10 mouse cellular contexts compared by ENCODE assay signal in the genomic region with DNA sequence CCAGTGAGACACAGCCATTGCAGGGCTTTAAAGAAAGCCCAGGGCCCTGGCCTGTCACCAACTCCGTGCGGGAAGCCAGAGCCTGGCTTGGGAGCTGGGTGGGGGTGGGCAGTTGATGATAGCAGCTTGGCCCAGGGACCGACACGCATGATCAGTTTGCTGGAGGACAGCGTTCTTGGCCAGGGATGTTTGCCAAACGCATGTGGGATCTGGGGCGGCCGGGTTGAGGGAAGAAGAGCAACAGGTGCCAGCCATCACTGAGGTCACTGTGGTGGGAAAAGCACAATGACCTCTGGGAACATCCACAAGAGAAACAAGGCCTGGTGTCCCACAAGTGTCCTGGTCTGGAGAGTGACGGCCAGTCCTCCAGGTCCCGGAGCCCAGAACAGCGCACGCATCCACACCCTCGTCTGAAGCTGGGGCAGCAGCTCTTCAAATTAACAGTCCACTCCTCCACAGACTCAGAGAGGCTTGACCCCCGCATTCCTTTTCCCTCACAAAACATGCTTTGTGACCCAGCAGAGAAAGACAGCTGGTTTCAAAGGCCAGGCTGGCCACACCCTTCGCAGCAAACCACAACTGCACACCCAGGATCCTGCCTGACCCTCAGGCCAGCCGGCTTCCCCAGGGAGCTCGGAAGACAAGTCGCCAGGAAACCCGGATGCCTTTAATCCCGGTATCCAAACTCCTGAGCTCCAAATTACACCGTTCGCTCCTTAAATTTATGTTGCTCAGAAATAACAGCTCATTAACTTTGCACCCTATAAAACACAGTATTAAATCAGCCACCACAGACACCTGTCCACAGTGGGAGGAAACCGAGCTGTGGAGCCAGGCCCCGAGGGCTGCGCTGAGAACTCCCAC. TPM values are rescaled to one million over a fixed set of nuclear protein-coding genes. Genes with fewer than 3 reads are reported as not detected.
DNase-seq lines count a peak whose midpoint lies in the region; ATAC-seq lines count a peak whose summit lies in the region.
"Had no signal": no experiment of that assay in that cellular context is flagged by ENCODE, and none has a peak within 500 bp of the region (broad histone marks: within the 10 kb centered on the region; RNA-seq: fewer than 3 reads in every experiment).

No protein-coding gene starts in this region.

- no peaks in the 10 kb centered on the region for H3K9me3 ChIP-seq in heart, embryonic 11.5 days (replicated peaks; ENCODE audit: control insufficient read depth, low read length)
- H3K9me3 ChIP-seq: forebrain, embryonic 12.5 days had no signal

- H3K4me3 ChIP-seq in heart, embryonic 11.5 days (ENCODE audit: low read depth, low read length) = no peak overlapping the region
- H3K4me3 ChIP-seq: forebrain, embryonic 12.5 days had no signal

- DNase-seq in heart, adult 11 months = peak; percentile 97
- DNase-seq in 3T3-L1 (ENCODE audit: low read depth, low spot score) = peak; percentile 58
- DNase-seq in gastrocnemius, postnatal 10 days = peak; percentile 61
- peak; percentile 81 for DNase-seq in kidney, adult 9 months
- no peak for DNase-seq in thymus, postnatal 25 days
- DNase-seq in layer of hippocampus, postnatal 14 days (ENCODE audit: low spot score in 2 of 2) = no peak
- DNase-seq: liver had no signal

- H3K4me1 ChIP-seq in heart, embryonic 11.5 days (ENCODE audit: control insufficient read depth, insufficient read depth, low read length) = peaks cover 8% of the 10 kb centered on the region

- no peak for ATAC-seq in heart, embryonic 11.5 days (replicated peaks; ENCODE audit: insufficient number of reproducible peaks, low FRiP score, low TSS enrichment)
- ATAC-seq in megakaryocyte progenitor cell, adult 5-6 weeks (replicated peaks; ENCODE audit: poor library complexity) = no peak

- H3K27ac ChIP-seq in heart, embryonic 11.5 days (ENCODE audit: low read depth, low read length) = no peak overlapping the region
- H3K27ac ChIP-seq: forebrain, embryonic 12.5 days had no signal

- H3K36me3 ChIP-seq in heart, embryonic 11.5 days (ENCODE audit: control insufficient read depth, insufficient read depth, low read length) = no peaks in the 10 kb centered on the region
- H3K36me3 ChIP-seq: forebrain, embryonic 12.5 days had no signal

- peaks cover 17% of the 10 kb centered on the region for H3K27me3 ChIP-seq in heart, embryonic 11.5 days (ENCODE audit: control insufficient read depth, insufficient read depth, low read length)

- H3K4me2 ChIP-seq in heart, embryonic 11.5 days = no peak overlapping the region
- H3K4me2 ChIP-seq: forebrain, embryonic 12.5 days had no signal

- WGBS in heart, embryonic 11.5 days (ENCODE audit: insufficient replicate concordance) = 46% methylated on average over 25 of the region's 25 CpGs

- H3K9ac ChIP-seq in heart, embryonic 11.5 days (ENCODE audit: low read depth, low read length) = no peak overlapping the region
- H3K9ac ChIP-seq: forebrain, embryonic 12.5 days had no signal

RNA-seq across cellular contexts. Expression of gene Card10, which starts 6.4 kb away (rescaled TPM):
- polyA plus RNA-seq in heart, embryonic 11.5 days (2014; fragmentation: Nextera tagmentation; extraction: Ambion mirVana) = 3.7 and 4.2 TPM in 2 replicates
- total RNA-seq in gastrocnemius, postnatal 10 days (2021) = 10 to 100 TPM in 1 of 2 experiments, 1 to 10 TPM in 1; 9.3 to 11.3 TPM
- 1 to 10 TPM; 4.8 to 4.9 TPM for total RNA-seq in layer of hippocampus, postnatal 14 days (2021)
- 0.20 and 0.78 TPM in 2 replicates for total RNA-seq in megakaryocyte progenitor cell, adult 5-6 weeks (2015)
- 0.12 and 0.14 TPM in 2 replicates for total RNA-seq in megakaryocyte progenitor cell, adult 5-6 weeks (2017)

RNA-seq across cellular contexts. Expression of gene Mfng, which starts 23.2 kb away (rescaled TPM):
- 3.0 and 3.7 TPM in 2 replicates for polyA plus RNA-seq in heart, embryonic 11.5 days (2014; fragmentation: Nextera tagmentation; extraction: Ambion mirVana)
- 1 to 10 TPM; 7.9 to 9.5 TPM for total RNA-seq in gastrocnemius, postnatal 10 days (2021)
- 1 to 10 TPM; 7.9 to 8.3 TPM for total RNA-seq in layer of hippocampus, postnatal 14 days (2021)
- total RNA-seq in megakaryocyte progenitor cell, adult 5-6 weeks (2015) = 13.3 and 13.6 TPM in 2 replicates
- total RNA-seq in megakaryocyte progenitor cell, adult 5-6 weeks (2017) = 10.0 and 10.5 TPM in 2 replicates

RNA-seq across cellular contexts. Expression of gene Cdc42ep1, which starts 46.0 kb away (rescaled TPM):
- 24.1 and 29.7 TPM in 2 replicates for polyA plus RNA-seq in heart, embryonic 11.5 days (2014; fragmentation: Nextera tagmentation; extraction: Ambion mirVana)
- total RNA-seq in gastrocnemius, postnatal 10 days (2021) = 10 to 100 TPM; 26.3 to 35.0 TPM
- total RNA-seq in layer of hippocampus, postnatal 14 days (2021) = 10 to 100 TPM in 1 of 2 experiments, 1 to 10 TPM in 1; 9.9 to 10.5 TPM
- not detected in 2 replicates for total RNA-seq in megakaryocyte progenitor cell, adult 5-6 weeks (2015)
- not detected in 2 replicates for total RNA-seq in megakaryocyte progenitor cell, adult 5-6 weeks (2017)

RNA-seq across cellular contexts. Expression of gene Lgals2, which starts 58.9 kb away (rescaled TPM):
- polyA plus RNA-seq in heart, embryonic 11.5 days (2014; fragmentation: Nextera tagmentation; extraction: Ambion mirVana) = 0.49 TPM in 1 of 2 replicates, not detected in the other
- not detected for total RNA-seq in gastrocnemius, postnatal 10 days (2021)
- not detected for total RNA-seq in layer of hippocampus, postnatal 14 days (2021)
- total RNA-seq in megakaryocyte progenitor cell, adult 5-6 weeks (2015) = not detected in 2 replicates
- not detected in 2 replicates for total RNA-seq in megakaryocyte progenitor cell, adult 5-6 weeks (2017)
- polyA plus RNA-seq: forebrain, embryonic 12.5 days had no signal

Comparison
In these comparisons a context has a peak if more than half of its experiments do, and no peak if none do; other contexts are left out.
1. DNase-seq: peak in heart, adult 11 months (single experiment), 3T3-L1 (single experiment), gastrocnemius, postnatal 10 days (single experiment) and kidney, adult 9 months (single experiment); none in thymus, postnatal 25 days (single experiment) and layer of hippocampus, postnatal 14 days (0 of 2).
2. RNA of gene Cdc42ep1, which starts 46.0 kb away (total RNA-seq): 26.3 to 35.0 TPM in gastrocnemius, postnatal 10 days and 9.9 to 10.5 TPM in layer of hippocampus, postnatal 14 days; not detected in megakaryocyte progenitor cell, adult 5-6 weeks; every median in the first group is over 10 times any median in the second.